21 mouse cellular contexts compared by ENCODE assay signal in the genomic region with DNA sequence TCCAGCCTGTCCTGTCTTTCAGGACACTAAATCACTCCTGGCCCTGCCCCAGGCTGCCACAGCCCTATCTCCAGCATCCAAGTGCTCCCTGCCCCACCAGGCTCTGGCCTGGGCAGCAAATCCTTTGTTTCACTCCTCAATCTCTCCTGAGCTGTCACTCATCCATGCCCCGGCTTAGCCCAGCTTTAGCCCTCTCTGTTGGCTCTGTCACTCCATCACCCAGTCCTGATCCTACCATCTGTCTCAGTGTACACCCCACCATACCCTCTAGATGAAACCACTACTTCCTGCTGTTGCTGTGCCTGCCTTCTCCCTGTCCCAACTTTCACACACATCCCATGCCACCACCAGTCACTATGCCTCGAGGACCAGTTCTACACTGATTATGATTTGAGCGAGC.
DNase-seq lines count a peak whose midpoint lies in the region; ATAC-seq lines count a peak whose summit lies in the region.
"Had no signal": no experiment of that assay in that cellular context is flagged by ENCODE, and none has a peak within 500 bp of the region (broad histone marks: within the 10 kb centered on the region; RNA-seq: fewer than 3 reads in every experiment).

No protein-coding gene starts in this region.

- peak overlapping the region; percentile 4; the same call in 1 of the 2 replicates for H3K9ac ChIP-seq in hindbrain, embryonic 11.5 days (ENCODE audit: low read depth, low read length)
- H3K9ac ChIP-seq in hindbrain, embryonic 14.5 days = no peak overlapping the region
- no peak overlapping the region for H3K9ac ChIP-seq in hindbrain, embryonic 13.5 days
- H3K9ac ChIP-seq in hindbrain, embryonic 16.5 days (ENCODE audit: low read depth, low read length) = no peak overlapping the region
- H3K9ac ChIP-seq: embryonic facial prominence, embryonic 13.5 days; forebrain, embryonic 13.5 days had no signal

- no peak overlapping the region for H3K4me3 ChIP-seq in hindbrain, embryonic 11.5 days (ENCODE audit: low read depth, low read length)
- no peak overlapping the region for H3K4me3 ChIP-seq in hindbrain, embryonic 14.5 days (replicated peaks; ENCODE audit: low read length)
- no peak overlapping the region for H3K4me3 ChIP-seq in hindbrain, embryonic 13.5 days
- H3K4me3 ChIP-seq in hindbrain, embryonic 16.5 days (ENCODE audit: low read length) = no peak overlapping the region
- H3K4me3 ChIP-seq: embryonic facial prominence, embryonic 13.5 days; forebrain, embryonic 13.5 days; gastrocnemius, adult 2 months had no signal

- H3K9me3 ChIP-seq in hindbrain, embryonic 11.5 days (ENCODE audit: control insufficient read depth, low read length) = no peaks in the 10 kb centered on the region
- no peaks in the 10 kb centered on the region for H3K9me3 ChIP-seq in hindbrain, embryonic 14.5 days (ENCODE audit: control insufficient read depth, low read length)
- H3K9me3 ChIP-seq in hindbrain, embryonic 13.5 days = no peaks in the 10 kb centered on the region
- no peaks in the 10 kb centered on the region for H3K9me3 ChIP-seq in hindbrain, embryonic 16.5 days (ENCODE audit: control insufficient read depth, low read length)
- H3K9me3 ChIP-seq: embryonic facial prominence, embryonic 13.5 days; forebrain, embryonic 13.5 days had no signal

- H3K4me2 ChIP-seq in hindbrain, embryonic 11.5 days (replicated peaks; ENCODE audit: low read depth, low read length) = no peak overlapping the region
- no peak overlapping the region for H3K4me2 ChIP-seq in hindbrain, embryonic 14.5 days (replicated peaks)
- H3K4me2 ChIP-seq in hindbrain, embryonic 13.5 days = no peak overlapping the region
- H3K4me2 ChIP-seq in hindbrain, embryonic 16.5 days (ENCODE audit: low read length) = no peak overlapping the region
- H3K4me2 ChIP-seq: embryonic facial prominence, embryonic 13.5 days; forebrain, embryonic 13.5 days had no signal

- H3K4me1 ChIP-seq in hindbrain, embryonic 11.5 days (replicated peaks; ENCODE audit: control insufficient read depth, insufficient read depth, low read length) = no peaks in the 10 kb centered on the region
- H3K4me1 ChIP-seq in hindbrain, embryonic 14.5 days (replicated peaks; ENCODE audit: control insufficient read depth, insufficient read depth, low read length) = 0 out of 2 replicates have a peak, but pooled peaks cover under 1% of the 10 kb centered on the region
- peaks cover 22% of the 10 kb centered on the region for H3K4me1 ChIP-seq in hindbrain, embryonic 13.5 days (replicated peaks)
- peaks cover 3% of the 10 kb centered on the region; the same call in 1 of the 2 replicates for H3K4me1 ChIP-seq in hindbrain, embryonic 16.5 days (ENCODE audit: control insufficient read depth, insufficient read depth, low read depth, low read length)
- H3K4me1 ChIP-seq: embryonic facial prominence, embryonic 13.5 days had no signal

- H3K27ac ChIP-seq in hindbrain, embryonic 11.5 days (ENCODE audit: low read depth, low read length) = no peak overlapping the region
- H3K27ac ChIP-seq in hindbrain, embryonic 14.5 days = no peak overlapping the region
- no peak overlapping the region for H3K27ac ChIP-seq in hindbrain, embryonic 13.5 days
- H3K27ac ChIP-seq in hindbrain, embryonic 16.5 days (ENCODE audit: low read depth, low read length) = no peak overlapping the region
- H3K27ac ChIP-seq: embryonic facial prominence, embryonic 13.5 days; forebrain, embryonic 13.5 days; gastrocnemius, adult 2 months had no signal

- no peak for DNase-seq in hindbrain, embryonic 11.5 days (ENCODE audit: low spot score)
- no peak for DNase-seq in hindbrain, embryonic 14.5 days (ENCODE audit: low spot score)
- peak; percentile 62 for DNase-seq in retina, postnatal 1 day
- DNase-seq in retina, embryonic 14.5 days (ENCODE audit: low spot score) = no peak
- no peak for DNase-seq in ovary, postnatal 10 days (ENCODE audit: low spot score)
- DNase-seq: adrenal gland, postnatal 14 days; cerebellum, adult 18-20 months; cerebellum, adult 9-11 months; cerebellum, postnatal 36 days; gastrocnemius, adult 2 months; gastrocnemius, postnatal 25 days; heart, adult 11 months; heart, postnatal 10 days; heart, postnatal 4 days had no signal

- H3K36me3 ChIP-seq in hindbrain, embryonic 11.5 days (ENCODE audit: control insufficient read depth, insufficient read depth, low read length) = no peaks in the 10 kb centered on the region
- no peaks in the 10 kb centered on the region for H3K36me3 ChIP-seq in hindbrain, embryonic 14.5 days (replicated peaks; ENCODE audit: control insufficient read depth, insufficient read depth)
- no peaks in the 10 kb centered on the region for H3K36me3 ChIP-seq in hindbrain, embryonic 13.5 days
- no peaks in the 10 kb centered on the region for H3K36me3 ChIP-seq in hindbrain, embryonic 16.5 days (ENCODE audit: control insufficient read depth, insufficient read depth, low read length)
- H3K36me3 ChIP-seq: embryonic facial prominence, embryonic 13.5 days had no signal

- no peak for ATAC-seq in hindbrain, embryonic 11.5 days (ENCODE audit: low FRiP score)
- no peak for ATAC-seq in hindbrain, embryonic 14.5 days (ENCODE audit: low FRiP score)
- 0 out of 2 replicates have a peak, but pooled peaks have one; percentile 21 for ATAC-seq in hindbrain, embryonic 13.5 days (ENCODE audit: low FRiP score)
- peak; percentile 64 for ATAC-seq in hindbrain, embryonic 16.5 days
- ATAC-seq: activated CD4-positive, CD25-positive, alpha-beta regulatory T cell, adult 4 months; forebrain, embryonic 13.5 days; inflammation-experienced regulatory T-cells, adult 6 months; Patski had no signal

- no peaks in the 10 kb centered on the region for H3K27me3 ChIP-seq in hindbrain, embryonic 11.5 days (ENCODE audit: control insufficient read depth, insufficient read depth, low read length)
- no peaks in the 10 kb centered on the region; the same call in 1 of the 2 replicates for H3K27me3 ChIP-seq in hindbrain, embryonic 14.5 days (ENCODE audit: control insufficient read depth, insufficient read depth, low read length)
- peaks cover 11% of the 10 kb centered on the region for H3K27me3 ChIP-seq in hindbrain, embryonic 13.5 days
- H3K27me3 ChIP-seq in hindbrain, embryonic 16.5 days (replicated peaks; ENCODE audit: control insufficient read depth, insufficient read depth, low read length) = no peaks in the 10 kb centered on the region
- H3K27me3 ChIP-seq: embryonic facial prominence, embryonic 13.5 days had no signal

- WGBS in hindbrain, embryonic 11.5 days = 87% methylated on average over 3 of the region's 3 CpGs
- WGBS in hindbrain, embryonic 14.5 days = 66% methylated on average over 3 of the region's 3 CpGs
- 73% methylated on average over 3 of the region's 3 CpGs for WGBS in hindbrain, embryonic 13.5 days
- WGBS in hindbrain, embryonic 16.5 days = 53% methylated on average over 3 of the region's 3 CpGs

Comparison
In these comparisons a context has a peak if more than half of its experiments do, and no peak if none do; other contexts are left out.
1. ATAC-seq: peak in hindbrain, embryonic 13.5 days (single experiment) and hindbrain, embryonic 16.5 days (single experiment); none in hindbrain, embryonic 11.5 days (single experiment) and hindbrain, embryonic 14.5 days (single experiment).